Mouse (Mus musculus) embryo, embryonic 11.5 days (tissue): ENCODE measurements at regions not wholly inside any gene's neighbourhood (a gene's known extent, or its start where the extent isn't known, plus 50 kb on each side); places are given as distances from the start of the nearest gene placed in this dataset.
"Not testable (repeated sequence)": the region's sequence is repeated elsewhere in the genome, so short reads cannot be mapped to it uniquely, and the experiment has no call there.

ENCODE experiments used
- DNase-seq: peaks from one replicate; pipeline ENCODE4 v3.0.0-alpha.2; 2012; ENCODE audit warnings: low read depth, low spot score

DNA sequence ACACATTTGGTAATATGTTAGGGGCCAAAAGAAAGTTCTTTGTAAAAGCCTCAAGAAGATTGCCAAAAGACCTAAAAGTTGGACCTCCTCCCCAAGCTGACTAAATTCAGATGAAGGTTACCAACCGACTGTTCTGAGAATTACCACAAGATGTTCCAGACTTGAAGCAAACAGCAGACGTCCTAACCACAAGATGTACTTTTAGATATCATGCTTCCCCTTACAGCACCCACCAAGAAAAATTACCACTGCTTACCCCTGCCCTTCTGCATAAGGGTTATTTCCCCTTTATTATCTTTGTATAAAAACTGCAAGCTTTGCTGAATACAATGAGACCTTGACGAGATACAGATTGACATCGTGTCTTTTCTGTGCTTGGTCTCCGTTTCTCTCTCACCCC is 121.6 kb upstream of the Cst10 start:
- DNase-seq = no peak

DNA sequence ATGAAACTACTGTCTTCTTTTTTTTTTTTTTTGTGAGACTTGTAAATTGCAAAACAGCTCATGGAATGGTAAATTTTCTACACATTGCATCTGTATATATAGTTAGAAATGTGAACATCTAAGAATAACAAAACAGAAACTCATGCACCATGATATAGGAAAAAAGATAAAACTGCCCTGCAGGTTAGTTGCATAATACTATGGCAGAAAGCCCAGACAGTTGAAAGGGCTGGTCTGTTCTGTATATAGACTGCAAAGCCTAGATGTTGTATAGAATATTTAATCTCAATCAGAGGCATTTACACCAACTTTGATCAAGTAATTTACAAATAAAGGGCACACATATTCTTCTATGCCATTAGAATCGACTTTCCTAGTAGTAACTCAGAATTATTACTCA is 120.7 kb upstream of the Cst10 start:
- no peak for DNase-seq

DNA sequence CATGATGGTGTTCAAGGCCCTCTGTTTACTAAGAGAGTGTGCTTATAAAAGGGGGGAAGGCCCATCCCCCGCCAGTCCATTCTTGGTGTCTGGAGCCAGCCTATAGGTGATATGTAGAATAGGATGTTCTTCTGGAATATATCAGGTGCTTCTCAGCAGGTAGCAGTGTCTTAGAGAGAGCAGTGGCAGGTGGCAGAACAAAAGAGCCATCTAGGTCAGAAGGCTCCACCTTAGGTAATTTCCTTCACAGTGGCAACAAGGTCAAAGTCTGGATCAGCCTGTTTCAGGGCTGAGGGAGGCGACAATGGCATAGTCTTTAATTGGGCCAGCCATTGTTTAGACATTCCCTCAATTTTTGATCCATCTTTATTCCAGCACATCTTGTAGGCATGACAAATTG is 107.9 kb upstream of the Cst10 start:
- not testable (repeated sequence) for DNase-seq

DNA sequence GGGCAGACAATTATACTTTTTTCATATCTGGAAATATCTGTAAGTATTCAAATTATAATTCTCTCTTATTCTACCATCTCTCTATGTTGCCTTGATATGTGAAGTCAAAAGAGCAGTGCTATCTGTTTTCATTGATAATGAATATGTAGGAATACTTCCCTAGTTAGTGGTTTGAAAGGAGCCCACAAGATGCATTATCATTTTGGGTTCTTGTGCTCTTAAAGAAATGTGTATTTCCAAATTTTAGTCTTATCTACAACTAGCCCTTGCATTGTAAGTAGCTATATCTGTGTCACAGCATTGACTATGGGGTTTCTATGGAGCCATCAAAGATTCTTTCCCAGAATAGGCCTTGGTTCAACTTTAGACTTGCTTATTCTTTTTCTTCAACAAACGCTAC is 99.3 kb upstream of the Cst10 start:
- no peak for DNase-seq

- DNase-seq = peak; percentile 57
These were observed 54.5 kb upstream of the Cst10 start for GRCm38 (mm10) chr2:149350239-149350811.
